Mouse (Mus musculus): ENCODE results near the gene Cdk9.

Cdk9 gene

GRCm38 (mm10) chr2:32734480-32734879 is 21.6 kb upstream of the Cdk9 start:
- DNase-seq (ENCODE audit: low read depth, low spot score): no peak

GRCm38 (mm10) chr2:32732695-32733094 is 19.8 kb upstream of the Cdk9 start:
- no peak for DNase-seq (ENCODE audit: low read depth, low spot score)

GRCm38 (mm10) chr2:32731911-32732310 is 19.0 kb upstream of the Cdk9 start:
- no peak for DNase-seq (ENCODE audit: low read depth, low spot score)

GRCm38 (mm10) chr2:32730854-32731253 is 18.0 kb upstream of the Cdk9 start:
- no peak for DNase-seq (ENCODE audit: low read depth, low spot score)

- no peak for DNase-seq (ENCODE audit: low read depth, low spot score)
Measured at GRCm38 (mm10) chr2:32729547-32729946, 16.7 kb upstream of the Cdk9 start.

- DNase-seq (ENCODE audit: low read depth, low spot score): no peak
Measured at GRCm38 (mm10) chr2:32728463-32728862, 15.6 kb upstream of the Cdk9 start.

- DNase-seq (ENCODE audit: low read depth, low spot score): peak; percentile 90
Measured at GRCm38 (mm10) chr2:32727435-32727834, 14.6 kb upstream of the Cdk9 start.

GRCm38 (mm10) chr2:32724832-32725790 is 12.2 kb upstream of the Cdk9 start:
- no peak for DNase-seq (ENCODE audit: low read depth, low spot score)

- no peak for DNase-seq (ENCODE audit: low read depth, low spot score)
Measured at GRCm38 (mm10) chr2:32724149-32724548, 11.3 kb upstream of the Cdk9 start.

GRCm38 (mm10) chr2:32722581-32722980 is 9.7 kb upstream of the Cdk9 start:
- no peak for DNase-seq (ENCODE audit: low read depth, low spot score)

- DNase-seq (ENCODE audit: low read depth, low spot score): no peak
Measured at GRCm38 (mm10) chr2:32722046-32722445, 9.2 kb upstream of the Cdk9 start.

- DNase-seq (ENCODE audit: low read depth, low spot score): no peak
Measured at GRCm38 (mm10) chr2:32720681-32721229, 7.9 kb upstream of the Cdk9 start, which contains the start of gene Sh2d3c. Gene Sh2d3c (plus strand): TSS chr2:32721055.

GRCm38 (mm10) chr2:32720053-32720452 is 7.2 kb upstream of the Cdk9 start:
- DNase-seq (ENCODE audit: low read depth, low spot score): no peak

- DNase-seq (ENCODE audit: low read depth, low spot score): no peak
Measured at GRCm38 (mm10) chr2:32718761-32719160, 5.9 kb upstream of the Cdk9 start.

GRCm38 (mm10) chr2:32714987-32715425 is 2.1 kb upstream of the Cdk9 start:
- no peak for DNase-seq (ENCODE audit: low read depth, low spot score)

- DNase-seq (ENCODE audit: low read depth, low spot score): no peak
Measured at GRCm38 (mm10) chr2:32714117-32714986, 1.5 kb upstream of the Cdk9 start.

- DNase-seq (ENCODE audit: low read depth, low spot score): peak; percentile 75
Measured at GRCm38 (mm10) chr2:32712586-32712933, 316 bp downstream of the Cdk9 start.

GRCm38 (mm10) chr2:32712108-32712551 is 746 bp downstream of the Cdk9 start:
- DNase-seq (ENCODE audit: low read depth, low spot score): no peak

- no peak for DNase-seq (ENCODE audit: low read depth, low spot score)
Measured at GRCm38 (mm10) chr2:32711301-32712056, 1.4 kb downstream of the Cdk9 start.

- DNase-seq (ENCODE audit: low read depth, low spot score): no peak
Measured at GRCm38 (mm10) chr2:32710425-32710824, 2.5 kb downstream of the Cdk9 start.

GRCm38 (mm10) chr2:32709521-32710137 is 3.2 kb downstream of the Cdk9 start:
- no peak for DNase-seq (ENCODE audit: low read depth, low spot score)
